Comparison of ENCODE assay signal across 15 mouse cellular contexts in the genomic region with DNA sequence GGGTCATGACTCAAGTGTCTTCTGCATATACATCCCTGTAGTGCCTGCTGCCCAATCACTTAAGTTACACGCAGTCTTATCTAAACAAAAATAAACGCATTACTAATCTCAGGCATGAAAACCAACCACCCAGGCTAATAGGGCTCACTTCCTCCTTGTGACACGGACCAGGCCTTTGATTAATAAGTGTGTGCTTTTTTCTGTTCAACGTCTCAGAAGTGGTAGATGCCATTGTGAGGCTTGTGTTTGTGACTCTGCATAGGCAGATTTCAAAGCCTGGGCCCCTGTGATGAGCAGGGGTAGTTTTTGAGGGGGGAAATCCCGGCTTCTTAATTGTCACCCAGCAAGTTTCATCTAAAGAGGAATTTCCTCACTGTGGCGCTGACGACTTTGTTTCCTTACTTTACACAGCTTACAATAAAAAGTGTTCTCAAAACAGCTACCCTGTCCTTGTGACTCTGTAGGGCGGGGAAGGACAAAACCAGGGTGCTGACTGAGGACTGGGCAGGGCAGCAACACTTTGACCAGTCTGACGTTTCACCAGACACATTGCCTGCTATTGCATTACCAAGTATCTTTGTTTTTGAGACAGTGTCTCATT.
A peak's percentile ranks its signal among the peaks of the same experiment; 100 is the strongest.
DNase-seq lines count a peak whose midpoint lies in the region; ATAC-seq lines count a peak whose summit lies in the region.
"Had no signal": no experiment of that assay in that cellular context is flagged by ENCODE, and none has a peak within 500 bp of the region (broad histone marks: within the 10 kb centered on the region; RNA-seq: fewer than 3 reads in every experiment).

No protein-coding gene starts in this region.

- DNase-seq in heart, adult 11 months: peak; percentile 87
- DNase-seq in heart, adult 8-10 months (ENCODE audit: low spot score): no peak
- peak; percentile 48 for DNase-seq in CD4-positive helper T cell, adult 2 months (ENCODE audit: low read depth, low spot score)
- peak; percentile 41 to 69 for DNase-seq in monocyte, adult 2 months (ENCODE audit: low read depth in 1 of 2, low spot score in 2 of 2)
- DNase-seq in Muller cell, postnatal 12 days (ENCODE audit: inconsistent ontology term): no peak
- DNase-seq in c-Kit-positive CD71-positive TER-119-positive erythroid progenitor cells, embryonic 14.5 days (ENCODE audit: low spot score): no peak
- no peak for DNase-seq in thymus, postnatal 0 days (ENCODE audit: low spot score)
- DNase-seq: adrenal gland, postnatal 10 days; cerebellum, adult 18-20 months; embryo, embryonic 11 days; kidney, postnatal 25 days; retina, postnatal 1 day; thymus, postnatal 14 days had no signal

- ATAC-seq in common myeloid progenitor, adult 5-6 weeks (replicated peaks; ENCODE audit: low read depth, poor library complexity, severe bottlenecking): 0 out of 2 replicates have a peak, but pooled peaks have one; percentile 11
- ATAC-seq: forebrain, embryonic 16.5 days had no signal

Comparison
In these comparisons a context has a peak if more than half of its experiments do, and no peak if none do; other contexts are left out.
1. DNase-seq: peak in heart, adult 11 months (single experiment), CD4-positive helper T cell, adult 2 months (single experiment) and monocyte, adult 2 months (2 of 2); none in heart, adult 8-10 months (single experiment), Muller cell, postnatal 12 days (single experiment), c-Kit-positive CD71-positive TER-119-positive erythroid progenitor cells, embryonic 14.5 days (single experiment) and thymus, postnatal 0 days (single experiment).